Mouse (Mus musculus) thymus, postnatal 4 days (tissue): ENCODE measurements around the gene Focad.
"Not testable (repeated sequence)": the region's sequence is repeated elsewhere in the genome, so short reads cannot be mapped to it uniquely, and the experiment has no call there.

Source experiments
- DNase-seq: peaks from one replicate; pipeline ENCODE4 v3.0.0; 2021

Gene Focad

DNA sequence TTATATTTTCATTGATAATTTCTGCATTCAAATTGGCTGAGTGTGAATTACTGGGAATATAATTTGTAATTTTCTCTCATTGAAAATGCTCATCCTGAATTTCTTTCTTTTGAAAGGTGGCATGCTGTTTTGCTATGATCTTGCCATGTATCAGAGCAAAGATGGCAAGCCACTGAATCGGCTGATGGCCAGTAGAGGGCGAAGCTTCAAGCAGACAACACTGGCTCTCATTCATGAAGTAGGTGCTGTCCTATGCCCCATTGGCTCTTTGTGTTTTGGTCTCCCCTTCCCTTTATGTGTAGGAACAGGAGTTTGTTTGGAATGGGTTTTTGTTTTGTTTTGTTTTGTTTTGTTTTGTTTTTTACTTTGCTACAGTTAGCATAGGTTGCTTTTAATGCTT is 215.2 kb downstream of the Focad start:
- peak; percentile 56 for DNase-seq

DNA sequence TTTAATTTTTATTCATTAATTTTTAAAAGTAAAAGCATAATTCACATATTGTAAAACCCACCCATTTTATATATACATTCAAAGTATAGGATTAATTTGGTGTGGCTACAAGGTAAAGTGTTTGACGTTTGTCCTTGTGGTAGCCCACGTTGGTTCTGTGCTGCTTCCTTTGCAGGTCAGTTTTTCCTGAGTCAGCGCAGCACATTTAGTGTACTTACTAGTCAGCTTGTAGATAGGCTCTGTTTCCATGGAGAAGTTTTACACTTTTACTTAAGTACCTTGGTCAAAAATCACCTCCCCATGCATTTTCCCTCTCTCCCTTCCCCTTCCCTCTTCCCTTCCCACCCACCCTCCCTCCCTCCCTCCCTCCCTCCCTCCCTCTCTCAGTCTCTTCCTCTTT is 220.5 kb downstream of the Focad start:
- no peak for DNase-seq

GRCm38 (mm10) chr4:88320067-88320466 is 225.6 kb downstream of the Focad start:
- DNase-seq = no peak

GRCm38 (mm10) chr4:88325392-88325791 is 231.0 kb downstream of the Focad start:
- no peak for DNase-seq

GRCm38 (mm10) chr4:88334533-88334932 is 240.1 kb downstream of the Focad start:
- DNase-seq = no peak

DNA sequence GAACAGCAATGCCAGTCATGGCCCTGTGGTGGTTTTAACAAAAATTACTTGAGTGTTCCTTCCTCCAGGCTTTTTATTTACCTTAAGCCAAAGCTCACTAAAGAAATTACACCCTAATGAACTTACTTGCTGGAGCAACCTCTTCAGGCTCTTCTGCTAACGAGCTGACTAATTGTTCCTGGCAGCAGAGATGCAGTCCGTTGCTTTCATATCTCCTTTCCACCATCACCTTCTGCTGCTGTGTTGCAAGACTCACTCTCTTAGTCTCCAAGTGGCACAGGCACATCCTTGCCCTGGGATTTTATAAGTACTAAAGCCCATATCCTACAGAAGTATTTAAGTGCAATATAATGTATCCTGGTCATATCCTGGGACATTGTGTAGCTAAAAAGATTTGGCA is 242.3 kb downstream of the Focad start:
- DNase-seq = no peak

DNA sequence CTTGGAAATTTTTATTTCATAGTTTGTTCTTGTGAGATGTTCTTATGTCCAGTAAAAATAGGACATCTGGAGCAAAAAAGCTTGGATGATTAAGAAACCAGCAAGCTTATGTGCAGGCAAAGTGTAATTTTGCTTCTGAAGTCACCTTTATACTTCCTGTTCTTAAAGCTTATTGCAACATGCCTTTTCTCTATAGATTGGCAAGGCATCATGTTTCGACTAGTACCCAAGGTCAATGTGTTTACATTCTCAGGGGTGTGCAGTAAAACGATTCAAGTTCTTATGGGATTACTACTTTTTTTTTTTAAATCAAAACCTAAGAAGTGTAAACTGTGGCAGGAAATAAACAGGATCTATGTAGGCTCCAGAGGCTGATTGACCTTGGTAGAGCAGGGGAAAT is 242.9 kb downstream of the Focad start:
- no peak for DNase-seq

DNA sequence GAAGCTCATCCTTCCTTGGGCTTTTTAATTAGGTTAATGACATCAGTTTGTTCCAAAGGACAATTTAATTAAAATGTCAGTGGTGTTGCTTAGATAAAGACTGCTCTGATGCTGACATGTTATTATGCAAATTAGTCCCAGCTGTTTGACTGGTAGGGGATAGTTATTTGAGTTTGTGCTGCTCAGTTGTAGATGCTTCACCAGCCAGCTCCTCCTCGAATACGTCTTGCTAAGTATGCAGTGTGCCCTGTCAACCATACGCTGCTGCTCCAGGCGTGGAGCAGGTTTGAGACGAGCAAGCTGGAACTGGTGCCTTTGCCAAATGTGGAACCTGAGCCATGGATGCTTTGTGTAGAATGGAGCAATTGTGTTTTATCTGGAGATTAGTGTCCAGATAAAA is 243.7 kb downstream of the Focad start:
- no peak for DNase-seq

DNA sequence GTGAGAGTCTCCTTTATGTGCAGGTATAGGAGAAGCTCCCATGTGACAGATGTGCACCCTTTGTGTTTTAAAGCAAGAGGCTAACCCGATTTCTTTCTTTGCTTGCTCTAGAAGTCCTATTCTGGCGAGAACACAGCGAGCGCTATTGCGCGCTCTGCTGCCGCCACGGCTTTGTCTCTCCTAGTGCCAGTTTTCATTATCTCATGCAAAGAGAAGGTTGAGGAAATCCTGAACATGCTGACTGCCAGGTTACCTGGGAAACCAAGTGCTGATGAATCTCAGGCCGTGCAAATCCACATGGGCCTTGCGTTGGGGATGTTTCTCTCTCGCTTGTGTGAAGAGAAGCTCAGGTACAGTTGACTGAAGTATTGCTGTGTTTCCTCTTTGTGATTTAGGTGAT is 250.0 kb downstream of the Focad start:
- DNase-seq = no peak

GRCm38 (mm10) chr4:88345065-88345464 is 250.6 kb downstream of the Focad start:
- no peak for DNase-seq

GRCm38 (mm10) chr4:88345938-88346337 is 251.5 kb downstream of the Focad start:
- no peak for DNase-seq

- peak; percentile 58 for DNase-seq
Observed at GRCm38 (mm10) chr4:88350910-88351309, 256.5 kb downstream of the Focad start.

DNA sequence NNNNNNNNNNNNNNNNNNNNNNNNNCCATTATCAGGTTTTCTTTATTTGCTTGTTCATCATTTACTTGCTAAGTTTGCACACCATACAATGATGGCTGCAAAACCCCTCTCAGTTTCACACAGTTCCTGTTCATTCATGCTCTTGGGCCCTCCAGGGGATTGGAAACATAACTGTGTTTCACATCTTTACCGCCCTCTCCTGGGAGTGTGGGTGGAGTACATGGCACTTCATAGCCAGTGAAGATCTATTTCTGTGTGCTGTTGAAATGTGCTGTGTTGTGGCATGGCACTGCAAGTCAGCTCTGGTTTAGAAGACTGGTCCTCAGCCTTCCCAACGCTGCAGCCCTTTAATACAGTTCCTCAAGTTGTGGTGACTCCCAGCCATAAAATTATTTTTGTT is 262.2 kb downstream of the Focad start:
- DNase-seq = peak; percentile 60

DNA sequence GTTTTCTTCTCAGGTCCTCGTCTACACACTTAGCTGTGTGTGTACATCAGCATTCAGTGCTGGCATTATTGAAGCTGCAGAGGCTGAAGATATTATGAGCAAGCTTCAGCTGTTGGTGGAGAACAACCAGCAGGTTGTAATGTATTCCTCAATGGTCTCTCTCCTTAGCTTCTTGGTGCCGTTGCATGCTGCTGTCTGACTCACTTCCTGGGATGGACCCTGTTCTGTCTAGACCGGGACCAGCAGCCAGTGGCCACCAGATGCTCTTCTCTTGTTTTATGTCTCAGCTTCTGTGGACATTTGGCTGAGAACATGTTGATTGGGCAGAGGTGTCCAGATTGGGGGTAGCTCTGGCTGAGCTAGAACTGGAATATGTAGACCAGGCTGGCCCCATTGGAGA is 263.0 kb downstream of the Focad start:
- no peak for DNase-seq

DNA sequence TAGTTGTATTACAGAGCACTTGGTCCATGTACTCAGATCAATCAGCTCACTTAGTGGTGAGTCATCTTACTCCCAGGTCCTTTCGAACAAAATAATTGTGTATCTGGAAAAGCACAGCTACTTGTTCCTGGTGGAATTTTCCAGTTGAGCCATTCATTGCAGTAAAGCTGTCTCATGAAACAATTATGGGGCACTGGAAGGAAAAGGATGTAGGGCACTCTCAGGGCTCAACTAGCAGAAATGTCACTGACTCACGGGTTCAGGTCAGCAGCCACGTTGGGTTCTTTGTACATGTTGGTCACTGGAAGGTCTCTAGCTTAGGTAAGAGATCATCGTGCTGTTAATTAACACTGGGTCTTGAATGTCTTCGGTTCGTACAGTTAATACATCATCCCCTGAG is 275.5 kb downstream of the Focad start:
- DNase-seq = no peak

DNA sequence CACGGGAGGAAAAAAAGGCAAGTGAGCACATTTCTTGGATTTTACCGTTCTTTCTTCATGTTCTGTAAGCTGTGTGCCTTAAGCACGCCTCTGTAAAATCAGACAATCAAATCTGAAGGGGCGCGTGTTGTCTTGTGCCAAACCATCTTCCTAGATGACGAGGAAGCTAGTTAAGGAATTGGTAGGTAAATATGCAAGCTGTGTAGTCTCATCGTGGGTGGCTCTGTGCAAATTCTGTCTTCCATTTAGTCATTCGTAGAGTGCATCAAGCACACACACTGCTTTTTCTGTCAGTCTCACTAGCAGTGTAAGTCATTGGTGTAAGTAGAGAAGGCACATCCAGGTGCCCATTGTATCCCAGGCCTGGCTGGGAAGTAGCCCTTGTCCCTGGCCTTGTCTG is 276.4 kb downstream of the Focad start:
- DNase-seq = no peak

- DNase-seq = no peak
Observed at GRCm38 (mm10) chr4:88372293-88373224, 278.1 kb downstream of the Focad start.

DNA sequence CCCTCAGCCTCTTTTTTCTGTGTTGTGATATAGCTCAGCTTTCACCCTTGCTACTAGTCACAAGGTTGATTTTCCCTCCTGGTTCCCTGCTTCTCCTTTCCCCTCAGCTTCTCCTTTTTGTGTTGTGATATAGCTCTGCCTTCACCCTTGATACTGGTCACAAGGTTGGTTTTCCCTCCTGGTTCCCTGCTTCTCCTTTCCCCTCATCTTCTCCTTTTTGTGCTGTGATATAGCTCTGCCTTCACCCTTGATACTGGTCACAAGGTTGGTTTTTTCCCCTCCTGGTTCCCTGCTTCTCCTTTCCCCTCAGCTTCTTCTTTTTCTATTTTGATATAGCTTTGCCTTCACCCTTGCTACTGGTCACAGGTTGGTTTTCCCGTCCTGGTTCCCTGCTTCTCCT is 295.6 kb downstream of the Focad start:
- no peak for DNase-seq

DNA sequence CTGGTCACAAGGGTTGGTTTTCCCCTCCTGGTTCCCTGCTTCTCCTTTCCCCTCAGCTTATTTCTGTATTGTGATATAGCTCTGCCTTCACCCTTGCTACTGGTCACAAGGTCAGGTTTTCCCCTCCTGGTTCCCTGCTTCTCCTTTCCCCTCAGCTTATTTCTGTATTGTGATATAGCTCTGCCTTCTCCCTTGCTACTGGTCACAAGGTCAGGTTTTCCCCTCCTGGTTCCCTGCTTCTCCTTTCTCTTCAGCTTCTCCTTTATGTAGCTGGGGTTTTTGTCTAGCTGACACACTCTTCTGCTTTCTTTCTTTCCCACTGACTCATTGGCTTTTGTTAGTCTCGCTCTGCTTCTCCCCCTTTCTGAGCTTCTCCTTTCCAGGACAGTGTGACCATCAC is 296.2 kb downstream of the Focad start:
- not testable (repeated sequence) for DNase-seq

DNA sequence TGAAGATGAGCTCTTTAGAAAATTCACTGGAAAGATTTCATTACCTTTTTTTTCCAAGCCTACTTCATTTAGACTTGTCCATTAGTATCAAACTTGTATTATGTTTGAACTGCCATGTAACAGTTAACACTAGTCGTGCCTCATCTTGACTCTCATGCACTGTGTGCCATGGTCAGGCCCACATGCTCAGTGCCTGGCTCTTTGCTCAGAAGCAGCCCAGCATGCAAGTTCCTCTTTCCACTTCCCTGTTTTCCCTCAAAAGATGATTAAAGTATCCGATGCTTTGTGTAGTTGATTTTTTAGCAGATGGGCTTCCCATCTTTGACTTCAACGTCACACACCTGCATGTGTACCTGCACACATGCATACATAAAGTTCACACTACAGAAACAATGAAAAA is 301.3 kb downstream of the Focad start:
- no peak for DNase-seq

- DNase-seq = no peak
Observed at GRCm38 (mm10) chr4:88396995-88397521, 302.6 kb downstream of the Focad start.

- DNase-seq = no peak
Observed at GRCm38 (mm10) chr4:88400302-88400991, 306.0 kb downstream of the Focad start.

GRCm38 (mm10) chr4:88400992-88401313 is 306.5 kb downstream of the Focad start:
- no peak for DNase-seq

DNA sequence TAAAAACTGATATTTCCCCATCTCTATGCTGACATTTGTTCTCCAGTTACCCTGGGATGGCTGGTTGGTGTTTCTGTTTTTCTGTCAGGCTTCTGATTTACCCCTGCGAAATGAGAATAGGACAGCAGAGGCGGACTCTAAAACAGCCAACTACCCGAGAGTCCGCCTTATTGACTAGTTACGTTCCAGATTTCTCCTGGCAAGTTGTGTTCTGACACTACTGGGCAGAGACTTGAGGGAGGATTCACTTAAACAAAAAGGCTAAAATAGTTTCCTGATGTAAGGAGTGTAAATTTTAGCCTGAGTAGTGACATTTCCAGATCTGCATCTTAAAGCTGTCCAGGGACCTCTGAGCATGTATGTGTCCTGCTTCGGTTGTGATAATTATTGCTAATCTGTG is 308.5 kb downstream of the Focad start:
- DNase-seq = no peak
